Mouse (Mus musculus) embryo, embryonic 10 days (tissue): ENCODE results near the gene Olfr464.
"Not testable (repeated sequence)": the region's sequence is repeated elsewhere in the genome, so short reads cannot be mapped to it uniquely, and the experiment has no call there.

Source experiments
- DNase-seq: peaks from one replicate; pipeline ENCODE4 v3.0.0-alpha.2; 2015; ENCODE audit warnings: low spot score

Gene Olfr464

GRCm38 (mm10) chr11:87866891-87867290 lies 53.9 kb downstream of the Olfr464 start:
- not testable (repeated sequence) for DNase-seq
